Mouse (Mus musculus): ENCODE measurements at regions not wholly inside any gene's neighbourhood (a gene's known extent, or its start where the extent isn't known, plus 50 kb on each side); places are given as distances from the start of the nearest gene placed in this dataset.

GRCm38 (mm10) chr3:41359458-41359857 is 196.1 kb upstream of the Jade1 start:
- ATAC-seq, result no peak

GRCm38 (mm10) chr3:41353021-41353420 is 202.5 kb upstream of the Jade1 start:
- no peak for ATAC-seq

- ATAC-seq, result no peak
Observed at GRCm38 (mm10) chr3:41351786-41352185, 203.7 kb upstream of the Jade1 start.

GRCm38 (mm10) chr3:41351091-41351685 is 204.3 kb upstream of the Jade1 start:
- no peak for ATAC-seq

- ATAC-seq, result no peak
Observed at GRCm38 (mm10) chr3:41350331-41350730, 205.2 kb upstream of the Jade1 start.

GRCm38 (mm10) chr3:41348795-41349194 is 206.7 kb upstream of the Jade1 start:
- ATAC-seq, result no peak

GRCm38 (mm10) chr3:41346863-41347262 is 208.7 kb upstream of the Jade1 start:
- no peak for ATAC-seq

- ATAC-seq, result no peak
Observed at GRCm38 (mm10) chr3:41343431-41343830, 212.1 kb upstream of the Jade1 start.

- ATAC-seq, result no peak
Observed at GRCm38 (mm10) chr3:41332481-41332880, 223.1 kb upstream of the Jade1 start.

- ATAC-seq, result no peak
Observed at GRCm38 (mm10) chr3:41330356-41330755, 225.2 kb upstream of the Jade1 start.

GRCm38 (mm10) chr3:41328828-41329227 is 226.7 kb upstream of the Jade1 start:
- ATAC-seq, result no peak

- ATAC-seq, result no peak
Observed at GRCm38 (mm10) chr3:41326211-41327104, 229.1 kb upstream of the Jade1 start.

- no peak for ATAC-seq
Observed at GRCm38 (mm10) chr3:41321808-41322207, 233.7 kb upstream of the Jade1 start.

GRCm38 (mm10) chr3:41319214-41319856 is 236.2 kb upstream of the Jade1 start:
- no peak for ATAC-seq

- no peak for ATAC-seq
Observed at GRCm38 (mm10) chr3:41318232-41319131, 235.6 kb upstream of the Pgrmc2 start.

- no peak for ATAC-seq
Observed at GRCm38 (mm10) chr3:41317170-41317569, 234.3 kb upstream of the Pgrmc2 start.

GRCm38 (mm10) chr3:41312492-41312891 is 229.6 kb upstream of the Pgrmc2 start:
- ATAC-seq, result no peak

- ATAC-seq, result no peak
Observed at GRCm38 (mm10) chr3:41307400-41308028, 224.7 kb upstream of the Pgrmc2 start.

- ATAC-seq, result no peak
Observed at GRCm38 (mm10) chr3:41302805-41303204, 220.0 kb upstream of the Pgrmc2 start.

GRCm38 (mm10) chr3:41298776-41299175 is 215.9 kb upstream of the Pgrmc2 start:
- no peak for ATAC-seq

- no peak for ATAC-seq
Observed at GRCm38 (mm10) chr3:41296152-41296809, 213.4 kb upstream of the Pgrmc2 start.

- ATAC-seq, result no peak
Observed at GRCm38 (mm10) chr3:41295150-41295549, 212.3 kb upstream of the Pgrmc2 start.

All from inflammation-experienced regulatory T-cells, adult 6 months (primary cell).